Mouse (Mus musculus) bone marrow, adult 2 months (tissue): ENCODE measurements around the gene Sgip1. TPM values are rescaled to one million over a fixed set of nuclear protein-coding genes. Genes with fewer than 3 reads are reported as not detected.

Source experiments
- H3K27ac ChIP-seq: fragments of 200-500 bp; 2 replicates; pipeline ENCODE4 v1.5.1; 2012; ENCODE audit warnings: low read depth, mild to moderate bottlenecking, control low read depth, inconsistent platforms, low read length; ENCODE audit not compliant: control insufficient read depth, poor library complexity, insufficient read depth
- H3K4me1 ChIP-seq: fragments of 200-500 bp; 2 replicates; pipeline ENCODE4 v1.6.1; 2011; ENCODE audit warnings: low read length; ENCODE audit not compliant: control insufficient read depth, insufficient read depth
- H3K4me3 ChIP-seq: fragments of 200-500 bp; replicated peaks from 2 replicates; pipeline ENCODE3; 2011; ENCODE audit warnings: mild to moderate bottlenecking, low read depth, low read length, control low read depth; ENCODE audit not compliant: control insufficient read depth
- CTCF ChIP-seq: fragments of 200-500 bp; IDR thresholded peaks from 2 replicates; pipeline ENCODE4 v1.5.1; 2011; ENCODE audit warnings: low read length, control low read depth; ENCODE audit not compliant: control insufficient read depth, insufficient read depth
- POLR2A ChIP-seq: fragments of 200-500 bp; IDR thresholded peaks from 2 replicates; pipeline ENCODE4 v1.6.1; 2011; ENCODE audit warnings: low read depth, mild to moderate bottlenecking, control low read depth, low read length, borderline replicate concordance; ENCODE audit not compliant: control insufficient read depth
- WGBS: fragments of 180-500 bp; shearing (Covaris S2); methylation state at CpG from one replicate; pipeline ENCODE4 v1.1.7; 2018; 5-methylcytosine and 5-hydroxymethylcytosine counted together
- polyA plus RNA-seq: library from polyadenylated mRNA; stranded (reverse); fragments of >200 nt; gene quantifications from 2 replicates; pipeline ENCODE4 v1.2.4, GENCODE M21; 2011; ENCODE audit warnings: low replicate concordance; ENCODE audit not compliant: missing spikeins, insufficient read depth, insufficient read length

Gene Sgip1
- polyA plus RNA-seq, 1 experiment, result 1.2 TPM

GRCm38 (mm10) chr4:102809296-102809695 is 68.2 kb downstream of the Sgip1 start:
- Histone ChIP-seq H3K4me1 (no peaks in the 10 kb centered on the region; the same call in 1 of the 2 replicates), H3K27ac (no peak overlapping the region), H3K4me3 (no peak overlapping the region)
- 73% methylated on average over 4 of the region's 4 CpGs for WGBS
- TF ChIP-seq CTCF, result no peak

- WGBS, result 70% methylated on average over 1 of the region's 1 CpGs
- no peak overlapping the region for H3K27ac ChIP-seq
- TF ChIP-seq CTCF (no peak), POLR2A (no peak)
Observed at GRCm38 (mm10) chr4:102810277-102810676, 69.2 kb downstream of the Sgip1 start.

GRCm38 (mm10) chr4:102811007-102811805 is 70.1 kb downstream of the Sgip1 start:
- no peak overlapping the region for H3K27ac ChIP-seq
- 68% methylated on average over 9 of the region's 9 CpGs for WGBS

More at GRCm38 (mm10) chr4:102810277-102810676, 69.2 kb downstream of the Sgip1 start:
- Histone ChIP-seq H3K4me3 (no peak overlapping the region), H3K4me1 (no peaks in the 10 kb centered on the region)

GRCm38 (mm10) chr4:102813346-102813745 is 72.2 kb downstream of the Sgip1 start:
- H3K4me3 ChIP-seq, result no peak overlapping the region
- H3K4me1 ChIP-seq, result no peaks in the 10 kb centered on the region
- no peak overlapping the region for H3K27ac ChIP-seq
- WGBS, result 83% methylated on average over 8 of the region's 8 CpGs
- TF ChIP-seq POLR2A (no peak), CTCF (no peak)

More at GRCm38 (mm10) chr4:102811007-102811805, 70.1 kb downstream of the Sgip1 start:
- no peak overlapping the region for H3K4me3 ChIP-seq
- no peaks in the 10 kb centered on the region for H3K4me1 ChIP-seq
- TF ChIP-seq CTCF (no peak), POLR2A (no peak)

GRCm38 (mm10) chr4:102821786-102822185 is 80.7 kb downstream of the Sgip1 start:
- WGBS, result 81% methylated on average over 4 of the region's 4 CpGs
- TF ChIP-seq CTCF (no peak), POLR2A (no peak)
- H3K4me3 ChIP-seq, result no peak overlapping the region
- H3K27ac ChIP-seq, result no peak overlapping the region
- H3K4me1 ChIP-seq, result no peaks in the 10 kb centered on the region

- no peak for TF ChIP-seq CTCF
- TF ChIP-seq POLR2A, result no peak
- Histone ChIP-seq H3K4me3 (no peak overlapping the region), H3K4me1 (no peaks in the 10 kb centered on the region), H3K27ac (no peak overlapping the region)
- WGBS, result 37% methylated on average over 2 of the region's 2 CpGs
Observed at GRCm38 (mm10) chr4:102824494-102824893, 83.4 kb downstream of the Sgip1 start.

GRCm38 (mm10) chr4:102826159-102826558 is 85.1 kb downstream of the Sgip1 start:
- no peak overlapping the region for H3K4me3 ChIP-seq
- WGBS, result 83% methylated on average over 2 of the region's 2 CpGs
- no peaks in the 10 kb centered on the region for H3K4me1 ChIP-seq
- TF ChIP-seq POLR2A (no peak), CTCF (no peak)
- H3K27ac ChIP-seq, result no peak overlapping the region

GRCm38 (mm10) chr4:102828518-102828917 is 87.4 kb downstream of the Sgip1 start:
- 65% methylated on average over 2 of the region's 2 CpGs for WGBS
- no peak for TF ChIP-seq POLR2A
- no peak for TF ChIP-seq CTCF
- no peak overlapping the region for H3K27ac ChIP-seq
- H3K4me3 ChIP-seq, result no peak overlapping the region
- H3K4me1 ChIP-seq, result no peaks in the 10 kb centered on the region
